In the genomic region with DNA sequence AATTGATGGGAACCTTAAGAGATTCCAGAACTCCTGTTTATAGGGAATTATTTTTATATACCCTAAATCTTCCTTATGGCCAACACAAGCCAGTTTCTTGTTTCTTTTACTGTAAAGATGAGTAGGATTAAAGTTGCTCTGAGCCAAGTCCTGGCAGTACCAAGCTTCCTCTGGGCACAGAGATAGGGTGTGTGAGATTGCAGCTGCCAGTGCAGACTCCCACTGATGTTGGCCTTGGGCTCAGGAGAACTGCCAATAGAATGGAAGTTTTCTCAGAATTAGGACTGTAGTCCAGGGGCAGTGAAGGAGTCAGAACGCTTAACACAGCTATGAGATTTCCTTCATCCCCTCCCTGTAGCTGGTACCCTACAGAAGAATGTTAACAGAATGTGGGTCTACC, we compare ENCODE assay signal across 8 mouse cellular contexts. TPM values are rescaled to one million over a fixed set of nuclear protein-coding genes. Genes with fewer than 3 reads are reported as not detected.
DNase-seq lines count a peak whose midpoint lies in the region; ATAC-seq and TF ChIP-seq lines count a peak whose summit lies in the region.
"Had no signal": no experiment of that assay in that cellular context is flagged by ENCODE, and none has a peak within 500 bp of the region (broad histone marks: within the 10 kb centered on the region; RNA-seq: fewer than 3 reads in every experiment).

No protein-coding gene starts in this region.

- TF ChIP-seq POLR2A in embryonic fibroblast, embryonic 13.5 days (IDR thresholded peaks at IDR 0.05; ENCODE audit: low read depth, low read length) = no peak

- no peaks in the 10 kb centered on the region for H3K9me3 ChIP-seq in intestine, embryonic 14.5 days (ENCODE audit: control insufficient read depth, low read length)
- no peaks in the 10 kb centered on the region for H3K9me3 ChIP-seq in neural tube, embryonic 12.5 days

- peak overlapping the region; percentile 93 for H3K27ac ChIP-seq in left cerebral cortex, adult 2 months
- H3K27ac ChIP-seq in embryonic fibroblast, embryonic 13.5 days (ENCODE audit: insufficient read depth, low read length) = no peak overlapping the region
- no peak overlapping the region for H3K27ac ChIP-seq in intestine, embryonic 14.5 days (ENCODE audit: low read depth)
- no peak overlapping the region for H3K27ac ChIP-seq in neural tube, embryonic 12.5 days

- peak overlapping the region; percentile 94 for H3K4me3 ChIP-seq in left cerebral cortex, adult 2 months
- H3K4me3 ChIP-seq in embryonic fibroblast, embryonic 13.5 days (ENCODE audit: insufficient read depth, low read length) = peak overlapping the region; percentile 74; the same call in 1 of the 2 replicates
- H3K4me3 ChIP-seq in intestine, embryonic 14.5 days (ENCODE audit: low read depth, low read length) = peak overlapping the region; percentile 78
- no peak overlapping the region; the same call in 1 of the 2 replicates for H3K4me3 ChIP-seq in neural tube, embryonic 12.5 days

- peaks cover 6% of the 10 kb centered on the region for H3K4me1 ChIP-seq in embryonic fibroblast, embryonic 13.5 days (ENCODE audit: control insufficient read depth, insufficient read depth, low read length)
- peaks cover 19% of the 10 kb centered on the region for H3K4me1 ChIP-seq in intestine, embryonic 14.5 days (replicated peaks; ENCODE audit: control insufficient read depth, insufficient read depth, low read length)
- peaks cover 23% of the 10 kb centered on the region for H3K4me1 ChIP-seq in neural tube, embryonic 12.5 days

- peak overlapping the region; percentile 88; the same call in 1 of the 2 replicates for H3K9ac ChIP-seq in intestine, embryonic 14.5 days (ENCODE audit: low read length)
- peak overlapping the region; percentile 98; the same call in 1 of the 2 replicates for H3K9ac ChIP-seq in neural tube, embryonic 12.5 days

- H3K4me2 ChIP-seq in intestine, embryonic 14.5 days (ENCODE audit: low read length) = peak overlapping the region; percentile 69
- H3K4me2 ChIP-seq in neural tube, embryonic 12.5 days (replicated peaks) = peak overlapping the region; percentile 98

- intact Hi-C loops in left cerebral cortex, adult 2 months (cut with DNase I) = loop anchor here (2.0 kb wide), 1 partner anchor 53 kb away; the partner anchor contains the start of gene Armc7

- 41% methylated on average over 1 of the region's 1 CpGs for WGBS in intestine, embryonic 14.5 days
- WGBS in neural tube, embryonic 12.5 days = 76% methylated on average over 1 of the region's 1 CpGs

- no peak for DNase-seq in left cerebral cortex, adult 2 months (ENCODE audit: extremely low spot score in 1 of 2, low spot score in 2 of 2)
- no peak for DNase-seq in left cerebral cortex, adult 9 months (ENCODE audit: low spot score in 2 of 2)
- no peak for DNase-seq in intestine, embryonic 14.5 days (ENCODE audit: low spot score)
- DNase-seq in right cerebral cortex, adult 18-20 months = no peak
- DNase-seq: heart, adult 18-20 months had no signal

- no peaks in the 10 kb centered on the region for H3K27me3 ChIP-seq in intestine, embryonic 14.5 days (replicated peaks; ENCODE audit: control insufficient read depth, insufficient read depth, low read length)
- H3K27me3 ChIP-seq in neural tube, embryonic 12.5 days (replicated peaks) = no peaks in the 10 kb centered on the region

- TF ChIP-seq CTCF in left cerebral cortex, adult 2 months (IDR thresholded peaks at IDR 0.05) = no peak
- TF ChIP-seq CTCF in embryonic fibroblast, embryonic 13.5 days (IDR thresholded peaks at IDR 0.05; ENCODE audit: borderline replicate concordance, insufficient read depth, low read length) = no peak

- no peak for ATAC-seq in intestine, embryonic 14.5 days (replicated peaks; ENCODE audit: low FRiP score, low TSS enrichment, low read depth)
- no peak for ATAC-seq in neural tube, embryonic 12.5 days (ENCODE audit: low FRiP score, low read depth)
- ATAC-seq in erythroid progenitor cell, adult 5-6 weeks (replicated peaks; ENCODE audit: low FRiP score, poor library complexity, severe bottlenecking) = no peak

- H3K36me3 ChIP-seq in intestine, embryonic 14.5 days (ENCODE audit: control insufficient read depth, insufficient read depth, low read length) = peaks cover 42% of the 10 kb centered on the region
- peaks cover 41% of the 10 kb centered on the region for H3K36me3 ChIP-seq in neural tube, embryonic 12.5 days

RNA-seq across cellular contexts. Expression of gene Kctd2, which starts 1.4 kb away (rescaled TPM):
- total RNA-seq in left cerebral cortex, adult 2 months (2021) = 10 to 100 TPM; 72.4 to 76.2 TPM
- 15.9 and 18.2 TPM in 2 replicates for polyA plus RNA-seq in embryonic fibroblast, embryonic 13.5 days (2011; ENCODE audit: insufficient read length, low read depth, missing spikeins)
- polyA plus RNA-seq in intestine, embryonic 14.5 days (2014; fragmentation: Nextera tagmentation; extraction: Ambion mirVana) = 11.0 and 18.8 TPM in 2 replicates
- 29.7 and 29.9 TPM in 2 replicates for polyA plus RNA-seq in neural tube, embryonic 12.5 days (2016; fragmentation: Nextera tagmentation; extraction: Ambion mirVana)
- 4.2 and 14.1 TPM in 2 replicates for total RNA-seq in erythroid progenitor cell, adult 5-6 weeks (2015; ENCODE audit: low replicate concordance)
- 8.3 and 16.9 TPM in 2 replicates for total RNA-seq in erythroid progenitor cell, adult 5-6 weeks (2017; ENCODE audit: low replicate concordance)

RNA-seq across cellular contexts. Expression of gene Atp5h, which starts 1.6 kb away (rescaled TPM):
- 100 to 1,000 TPM; 436 to 465 TPM for total RNA-seq in left cerebral cortex, adult 2 months (2021)
- polyA plus RNA-seq in embryonic fibroblast, embryonic 13.5 days (2011; ENCODE audit: insufficient read length, low read depth, missing spikeins) = 334 and 405 TPM in 2 replicates
- polyA plus RNA-seq in intestine, embryonic 14.5 days (2014; fragmentation: Nextera tagmentation; extraction: Ambion mirVana) = 899 and 962 TPM in 2 replicates
- 890 and 895 TPM in 2 replicates for polyA plus RNA-seq in neural tube, embryonic 12.5 days (2016; fragmentation: Nextera tagmentation; extraction: Ambion mirVana)
- 520 and 620 TPM in 2 replicates for total RNA-seq in erythroid progenitor cell, adult 5-6 weeks (2015; ENCODE audit: low replicate concordance)
- 410 and 415 TPM in 2 replicates for total RNA-seq in erythroid progenitor cell, adult 5-6 weeks (2017; ENCODE audit: low replicate concordance)

RNA-seq across cellular contexts. Expression of gene Mrpl58, which starts 17.8 kb away (rescaled TPM):
- total RNA-seq in left cerebral cortex, adult 2 months (2021) = 100 to 1,000 TPM; 113 to 118 TPM
- 35.3 and 46.6 TPM in 2 replicates for polyA plus RNA-seq in embryonic fibroblast, embryonic 13.5 days (2011; ENCODE audit: insufficient read length, low read depth, missing spikeins)
- 218 and 224 TPM in 2 replicates for polyA plus RNA-seq in intestine, embryonic 14.5 days (2014; fragmentation: Nextera tagmentation; extraction: Ambion mirVana)
- 193 and 199 TPM in 2 replicates for polyA plus RNA-seq in neural tube, embryonic 12.5 days (2016; fragmentation: Nextera tagmentation; extraction: Ambion mirVana)
- total RNA-seq in erythroid progenitor cell, adult 5-6 weeks (2015; ENCODE audit: low replicate concordance) = 12.6 and 24.1 TPM in 2 replicates
- total RNA-seq in erythroid progenitor cell, adult 5-6 weeks (2017; ENCODE audit: low replicate concordance) = 16.6 and 30.3 TPM in 2 replicates

RNA-seq across cellular contexts. Expression of gene Trim80, which starts 19.0 kb away (rescaled TPM):
- under 1 TPM in 1 of 2 experiments, not detected in 1; 0.16 TPM for total RNA-seq in left cerebral cortex, adult 2 months (2021)
- polyA plus RNA-seq in embryonic fibroblast, embryonic 13.5 days (2011; ENCODE audit: insufficient read length, low read depth, missing spikeins) = not detected in 2 replicates
- polyA plus RNA-seq in intestine, embryonic 14.5 days (2014; fragmentation: Nextera tagmentation; extraction: Ambion mirVana) = 0.12 TPM in 2 replicates
- not detected in 2 replicates for polyA plus RNA-seq in neural tube, embryonic 12.5 days (2016; fragmentation: Nextera tagmentation; extraction: Ambion mirVana)
- not detected in 2 replicates for total RNA-seq in erythroid progenitor cell, adult 5-6 weeks (2015; ENCODE audit: low replicate concordance)
- total RNA-seq in erythroid progenitor cell, adult 5-6 weeks (2017; ENCODE audit: low replicate concordance) = not detected in 2 replicates
- total RNA-seq: heart, adult 18-20 months had no signal

RNA-seq across cellular contexts. Expression of gene Cdr2l, which starts 39.6 kb away (rescaled TPM):
- 10 to 100 TPM; 25.0 to 26.4 TPM for total RNA-seq in left cerebral cortex, adult 2 months (2021)
- polyA plus RNA-seq in embryonic fibroblast, embryonic 13.5 days (2011; ENCODE audit: insufficient read length, low read depth, missing spikeins) = 24.2 and 29.5 TPM in 2 replicates
- polyA plus RNA-seq in intestine, embryonic 14.5 days (2014; fragmentation: Nextera tagmentation; extraction: Ambion mirVana) = 10.6 and 11.6 TPM in 2 replicates
- polyA plus RNA-seq in neural tube, embryonic 12.5 days (2016; fragmentation: Nextera tagmentation; extraction: Ambion mirVana) = 30.0 and 30.1 TPM in 2 replicates
- total RNA-seq in erythroid progenitor cell, adult 5-6 weeks (2015; ENCODE audit: low replicate concordance) = not detected in 2 replicates
- total RNA-seq in erythroid progenitor cell, adult 5-6 weeks (2017; ENCODE audit: low replicate concordance) = not detected in 2 replicates
